Mouse (Mus musculus) lung, adult 2 months (tissue): ENCODE results near the gene Hmg20a.

Experiments used
- CTCF ChIP-seq: fragments of 200-500 bp; IDR thresholded peaks from 2 replicates; pipeline ENCODE4 v1.5.1; 2011; ENCODE audit warnings: mild to moderate bottlenecking, low read length, control low read depth; ENCODE audit not compliant: insufficient read depth
- POLR2A ChIP-seq: fragments of 200-500 bp; IDR thresholded peaks from 2 replicates; pipeline ENCODE4 v1.6.1; 2011; ENCODE audit warnings: low read depth, mild to moderate bottlenecking, control low read depth, low read length, borderline replicate concordance; ENCODE audit errors: extremely low read depth

DNA sequence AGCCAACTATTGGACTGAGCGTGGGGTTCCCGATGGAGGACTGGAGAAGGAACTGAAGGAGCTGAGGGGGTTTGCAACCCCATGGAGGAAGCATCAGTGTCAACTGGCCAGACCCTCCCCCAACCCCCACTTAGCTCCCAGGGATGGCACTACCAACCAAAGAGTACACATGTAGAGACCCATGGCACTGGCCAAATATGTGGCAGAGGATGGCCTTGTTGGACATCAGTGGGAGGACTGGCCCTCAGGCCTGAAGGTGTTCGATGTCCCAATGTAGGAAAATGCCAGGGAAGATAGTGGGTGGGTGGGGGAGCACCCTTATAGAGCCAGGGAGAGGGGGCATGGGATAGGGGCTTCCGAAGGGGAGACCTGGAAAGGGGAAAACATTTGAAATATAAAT is 47.8 kb downstream of the Hmg20a start:
- TF ChIP-seq POLR2A: no peak
- TF ChIP-seq CTCF: no peak
